In genomic region chr5:34881023-34881422, GRCm38 (mm10) we compare ENCODE assay signal across 16 mouse cellular contexts. TPM values are rescaled to one million over a fixed set of nuclear protein-coding genes. Genes with fewer than 3 reads are reported as not detected.
DNase-seq lines count a peak whose midpoint lies in the region; ATAC-seq and TF ChIP-seq lines count a peak whose summit lies in the region.
"Had no signal": no experiment of that assay in that cellular context is flagged by ENCODE, and none has a peak within 500 bp of the region (broad histone marks: within the 10 kb centered on the region; RNA-seq: fewer than 3 reads in every experiment).

No protein-coding gene starts in this region.

- TF ChIP-seq EP300 in liver, postnatal 0 days (IDR thresholded peaks at IDR 0.05; ENCODE audit: low read depth), result peak; percentile 95

- peak; percentile 48 for DNase-seq in heart, embryonic 10.5 days (ENCODE audit: low spot score)
- no peak for DNase-seq in heart, postnatal 14 days
- peak; percentile 27 for DNase-seq in c-Kit-negative CD71-positive TER-119-positive erythroid progenitor cells, embryonic 14.5 days (ENCODE audit: low read depth, low spot score)
- DNase-seq in liver, postnatal 0 days, result no peak
- DNase-seq in ovary, postnatal 36 days (ENCODE audit: low spot score), result no peak
- DNase-seq in ovary, postnatal 10 days (ENCODE audit: low spot score), result no peak
- DNase-seq: cerebellum, adult 11-12 months; gastrocnemius, postnatal 14 days; kidney, adult 9 months; lung, postnatal 14 days; spleen, adult 18-20 months; thymus, postnatal 36 days had no signal

- peaks cover 79% of the 10 kb centered on the region for H3K36me3 ChIP-seq in heart, embryonic 10.5 days
- H3K36me3 ChIP-seq in intestine, embryonic 16.5 days (ENCODE audit: control insufficient read depth, insufficient read depth, low read length), result peaks cover 8% of the 10 kb centered on the region; the same call in 1 of the 2 replicates
- peaks cover 61% of the 10 kb centered on the region for H3K36me3 ChIP-seq in liver, postnatal 0 days (replicated peaks; ENCODE audit: insufficient read depth, low read length)
- H3K36me3 ChIP-seq in kidney, embryonic 14.5 days (ENCODE audit: control insufficient read depth, insufficient read depth, low read length), result peaks cover 73% of the 10 kb centered on the region

- no peak overlapping the region for H3K27ac ChIP-seq in heart, embryonic 10.5 days
- H3K27ac ChIP-seq in intestine, embryonic 16.5 days (ENCODE audit: low read length), result no peak overlapping the region
- H3K27ac ChIP-seq in liver, postnatal 0 days (ENCODE audit: low read depth), result peak overlapping the region; percentile 63; the same call in 1 of the 2 replicates
- no peak overlapping the region for H3K27ac ChIP-seq in kidney, embryonic 14.5 days (ENCODE audit: low read depth, low read length)
- H3K27ac ChIP-seq: hindbrain, postnatal 0 days; layer of hippocampus, adult 2 months had no signal

- H3K9me3 ChIP-seq in heart, embryonic 10.5 days, result no peaks in the 10 kb centered on the region
- no peaks in the 10 kb centered on the region for H3K9me3 ChIP-seq in intestine, embryonic 16.5 days (ENCODE audit: control insufficient read depth, low read length)
- H3K9me3 ChIP-seq in liver, postnatal 0 days (ENCODE audit: low read length), result no peaks in the 10 kb centered on the region
- H3K9me3 ChIP-seq in kidney, embryonic 14.5 days (ENCODE audit: control insufficient read depth, low read length), result no peaks in the 10 kb centered on the region

- 73% methylated on average over 3 of the region's 3 CpGs for WGBS in heart, embryonic 10.5 days
- WGBS in intestine, embryonic 16.5 days, result 88% methylated on average over 3 of the region's 3 CpGs
- 62% methylated on average over 3 of the region's 3 CpGs for WGBS in liver, postnatal 0 days (ENCODE audit: insufficient replicate concordance)
- 91% methylated on average over 3 of the region's 3 CpGs for WGBS in kidney, embryonic 14.5 days

- peak; percentile 36; the same call in 1 of the 2 replicates for ATAC-seq in intestine, embryonic 16.5 days
- ATAC-seq in liver, postnatal 0 days, result peak; percentile 98
- ATAC-seq in kidney, embryonic 14.5 days (ENCODE audit: low FRiP score, low TSS enrichment), result no peak
- ATAC-seq: hindbrain, postnatal 0 days had no signal

- H3K4me2 ChIP-seq in intestine, embryonic 16.5 days (ENCODE audit: low read depth, low read length), result no peak overlapping the region
- no peak overlapping the region for H3K4me2 ChIP-seq in liver, postnatal 0 days (ENCODE audit: low read depth, low read length)
- no peak overlapping the region for H3K4me2 ChIP-seq in kidney, embryonic 14.5 days (replicated peaks; ENCODE audit: low read depth, low read length)

- H3K27me3 ChIP-seq in heart, embryonic 10.5 days (ENCODE audit: insufficient read depth, poor library complexity, severe bottlenecking), result no peaks in the 10 kb centered on the region
- no peaks in the 10 kb centered on the region for H3K27me3 ChIP-seq in intestine, embryonic 16.5 days (replicated peaks; ENCODE audit: control insufficient read depth, insufficient read depth, low read length)
- no peaks in the 10 kb centered on the region for H3K27me3 ChIP-seq in liver, postnatal 0 days (ENCODE audit: insufficient read depth, low read length)
- H3K27me3 ChIP-seq in kidney, embryonic 14.5 days (ENCODE audit: control insufficient read depth, insufficient read depth, low read length), result no peaks in the 10 kb centered on the region

- H3K4me1 ChIP-seq in heart, embryonic 10.5 days, result no peaks in the 10 kb centered on the region
- no peaks in the 10 kb centered on the region for H3K4me1 ChIP-seq in intestine, embryonic 16.5 days (ENCODE audit: control insufficient read depth, insufficient read depth, low read length)
- H3K4me1 ChIP-seq in liver, postnatal 0 days (ENCODE audit: insufficient read depth), result peaks cover 5% of the 10 kb centered on the region; the same call in 1 of the 2 replicates
- H3K4me1 ChIP-seq in kidney, embryonic 14.5 days (ENCODE audit: control insufficient read depth, insufficient read depth, low read length), result no peaks in the 10 kb centered on the region

- intact Hi-C loops in heart, postnatal 14 days (cut with DNase I), result no loop called here

- H3K4me3 ChIP-seq in heart, embryonic 10.5 days, result no peak overlapping the region
- no peak overlapping the region for H3K4me3 ChIP-seq in intestine, embryonic 16.5 days (ENCODE audit: low read length)
- H3K4me3 ChIP-seq in liver, postnatal 0 days (ENCODE audit: low read depth, low read length), result no peak overlapping the region
- H3K4me3 ChIP-seq in kidney, embryonic 14.5 days (ENCODE audit: low read length), result no peak overlapping the region
- H3K4me3 ChIP-seq: layer of hippocampus, adult 2 months had no signal

- H3K9ac ChIP-seq in intestine, embryonic 16.5 days (ENCODE audit: low read depth, low read length), result no peak overlapping the region
- no peak overlapping the region for H3K9ac ChIP-seq in liver, postnatal 0 days (replicated peaks)
- H3K9ac ChIP-seq in kidney, embryonic 14.5 days (ENCODE audit: low read depth, low read length), result no peak overlapping the region

- TF ChIP-seq CTCF in liver, postnatal 0 days (IDR thresholded peaks at IDR 0.05; ENCODE audit: low read depth), result no peak

RNA-seq across cellular contexts. Expression of gene Msantd1, which starts 26.8 kb away (rescaled TPM):
- polyA plus RNA-seq in heart, embryonic 10.5 days (2016; fragmentation: Nextera tagmentation; extraction: Ambion mirVana), result 0.37 and 1.3 TPM in 2 replicates
- under 1 TPM; 0.34 to 0.65 TPM for total RNA-seq in heart, postnatal 14 days (2021)
- polyA plus RNA-seq in intestine, embryonic 16.5 days (2015; fragmentation: Nextera tagmentation; extraction: Ambion mirVana), result 0.35 and 0.56 TPM in 2 replicates
- polyA plus RNA-seq in liver, postnatal 0 days (2015; fragmentation: Nextera tagmentation; extraction: Ambion mirVana), result 0.05 and 0.22 TPM in 2 replicates
- polyA plus RNA-seq in kidney, embryonic 14.5 days (2014; fragmentation: Nextera tagmentation; extraction: Ambion mirVana), result 0.84 and 1.0 TPM in 2 replicates

Comparison
In these comparisons a context has a peak if more than half of its experiments do, and no peak if none do; other contexts are left out.
1. DNase-seq: peak in heart, embryonic 10.5 days (single experiment) and c-Kit-negative CD71-positive TER-119-positive erythroid progenitor cells, embryonic 14.5 days (single experiment); none in heart, postnatal 14 days (0 of 2), liver, postnatal 0 days (single experiment), ovary, postnatal 36 days (single experiment) and ovary, postnatal 10 days (single experiment).